Mouse (Mus musculus): ENCODE measurements around the gene Utrn. TPM values are rescaled to one million over a fixed set of nuclear protein-coding genes. Genes with fewer than 3 reads are reported as not detected.

Gene Utrn
- polyA plus RNA-seq, 1 experiment from 2014 or later: 49.7 TPM

DNA sequence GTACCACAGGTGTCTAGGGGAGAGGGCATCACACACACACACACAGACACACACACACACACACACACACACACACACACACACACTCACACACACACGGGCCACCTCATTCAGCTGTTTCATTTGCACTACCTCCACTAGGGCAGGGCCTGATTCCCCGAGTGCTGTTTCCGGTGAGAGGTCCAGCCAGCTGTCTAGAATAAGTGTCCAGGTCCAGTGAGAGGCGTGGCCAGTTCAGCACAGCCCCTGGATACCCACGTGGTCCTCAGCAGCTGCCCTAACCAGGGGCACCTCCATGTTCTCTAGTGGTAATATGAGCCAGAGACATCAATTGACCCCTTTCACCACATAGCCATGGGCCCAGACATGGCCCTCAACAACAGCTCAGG, 35.0 kb upstream of the Utrn start:
- H3K4me3 ChIP-seq (ENCODE audit: low read depth, low read length): no peak overlapping the region
- no peak overlapping the region for H3K4me2 ChIP-seq (ENCODE audit: low read depth, low read length, severe bottlenecking)
- 80% methylated on average over 5 of the region's 5 CpGs for WGBS
- no peaks in the 10 kb centered on the region for H3K4me1 ChIP-seq (replicated peaks; ENCODE audit: control insufficient read depth, insufficient read depth, low read length)
- H3K27me3 ChIP-seq (ENCODE audit: control insufficient read depth, insufficient read depth, low read length): no peaks in the 10 kb centered on the region
- ATAC-seq (replicated peaks; ENCODE audit: low FRiP score) (no peak), DNase-seq (ENCODE audit: low spot score) (no peak)
- H3K9me3 ChIP-seq (ENCODE audit: control insufficient read depth, low read length): no peaks in the 10 kb centered on the region
- no peaks in the 10 kb centered on the region for H3K36me3 ChIP-seq (ENCODE audit: control insufficient read depth, insufficient read depth, low read length)
- H3K9ac ChIP-seq (ENCODE audit: low read length): no peak overlapping the region
- no peak overlapping the region for H3K27ac ChIP-seq (ENCODE audit: low read depth, low read length)

DNA sequence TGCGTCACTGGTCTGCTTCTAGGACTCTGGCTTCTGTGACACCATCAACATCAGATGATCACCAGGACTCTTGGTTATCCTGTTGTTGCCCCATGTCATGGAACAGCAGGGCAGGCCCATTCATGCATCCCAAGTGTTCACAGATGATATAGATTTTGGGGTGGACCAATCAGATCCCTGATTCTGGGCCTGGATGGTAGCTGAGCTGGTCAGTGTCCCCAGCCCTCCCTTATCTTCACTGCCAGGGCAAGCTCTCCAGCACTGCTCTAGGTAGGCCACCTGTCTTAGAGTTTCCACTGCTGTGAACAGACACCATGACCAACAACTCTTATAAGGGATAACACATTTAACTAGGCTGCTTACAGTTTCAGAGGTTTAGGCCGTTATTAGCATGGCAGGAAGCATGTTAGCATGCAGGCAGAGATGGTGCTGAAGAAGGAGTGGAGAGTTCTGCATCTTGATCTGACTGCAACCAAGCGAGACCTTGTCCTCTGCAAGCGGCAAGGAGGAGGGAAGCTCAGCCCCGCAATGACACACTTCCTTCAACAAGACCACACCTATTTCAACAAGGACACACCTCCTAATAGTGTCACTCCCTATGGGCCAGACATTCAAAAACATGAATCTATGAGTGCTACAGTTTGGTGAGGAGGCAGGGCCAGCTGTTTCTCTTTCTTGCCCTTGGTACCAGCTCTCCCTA, 34.4 kb upstream of the Utrn start:
- 87% methylated on average over 5 of the region's 5 CpGs for WGBS
- no peak for ATAC-seq (replicated peaks; ENCODE audit: low FRiP score)
- Histone ChIP-seq H3K9me3 (ENCODE audit: control insufficient read depth, low read length) (no peaks in the 10 kb centered on the region), H3K4me2 (ENCODE audit: low read depth, low read length, severe bottlenecking) (no peak overlapping the region), H3K4me3 (ENCODE audit: low read depth, low read length) (no peak overlapping the region), H3K4me1 (replicated peaks; ENCODE audit: control insufficient read depth, insufficient read depth, low read length) (no peaks in the 10 kb centered on the region), H3K27ac (ENCODE audit: low read depth, low read length) (no peak overlapping the region), H3K36me3 (ENCODE audit: control insufficient read depth, insufficient read depth, low read length) (no peaks in the 10 kb centered on the region), H3K9ac (ENCODE audit: low read length) (no peak overlapping the region), H3K27me3 (ENCODE audit: control insufficient read depth, insufficient read depth, low read length) (no peaks in the 10 kb centered on the region)
- no peak for DNase-seq (ENCODE audit: low spot score)

GRCm38 (mm10) chr10:12899901-12900300, 30.7 kb upstream of the Utrn start:
- H3K4me3 ChIP-seq (ENCODE audit: low read depth, low read length): no peak overlapping the region
- no peaks in the 10 kb centered on the region for H3K9me3 ChIP-seq (ENCODE audit: control insufficient read depth, low read length)
- no peaks in the 10 kb centered on the region for H3K36me3 ChIP-seq (ENCODE audit: control insufficient read depth, insufficient read depth, low read length)
- DNase-seq (ENCODE audit: low spot score) (no peak), ATAC-seq (replicated peaks; ENCODE audit: low FRiP score) (no peak)
- no peak overlapping the region for H3K9ac ChIP-seq (ENCODE audit: low read length)
- no peak overlapping the region for H3K4me2 ChIP-seq (ENCODE audit: low read depth, low read length, severe bottlenecking)
- WGBS: 95% methylated on average over 5 of the region's 5 CpGs
- H3K27ac ChIP-seq (ENCODE audit: low read depth, low read length): no peak overlapping the region
- no peaks in the 10 kb centered on the region for H3K27me3 ChIP-seq (ENCODE audit: control insufficient read depth, insufficient read depth, low read length)
- H3K4me1 ChIP-seq (replicated peaks; ENCODE audit: control insufficient read depth, insufficient read depth, low read length): no peaks in the 10 kb centered on the region

GRCm38 (mm10) chr10:12893339-12893738, 24.2 kb upstream of the Utrn start:
- no peaks in the 10 kb centered on the region for H3K4me1 ChIP-seq (replicated peaks; ENCODE audit: control insufficient read depth, insufficient read depth, low read length)
- ATAC-seq (replicated peaks; ENCODE audit: low FRiP score) (no peak), DNase-seq (ENCODE audit: low spot score) (no peak)
- no peaks in the 10 kb centered on the region for H3K27me3 ChIP-seq (ENCODE audit: control insufficient read depth, insufficient read depth, low read length)
- H3K9me3 ChIP-seq (ENCODE audit: control insufficient read depth, low read length): no peaks in the 10 kb centered on the region
- H3K9ac ChIP-seq (ENCODE audit: low read length): no peak overlapping the region
- no peaks in the 10 kb centered on the region for H3K36me3 ChIP-seq (ENCODE audit: control insufficient read depth, insufficient read depth, low read length)
- WGBS: 99% methylated on average over 3 of the region's 3 CpGs
- no peak overlapping the region for H3K4me3 ChIP-seq (ENCODE audit: low read depth, low read length)
- no peak overlapping the region for H3K4me2 ChIP-seq (ENCODE audit: low read depth, low read length, severe bottlenecking)
- no peak overlapping the region for H3K27ac ChIP-seq (ENCODE audit: low read depth, low read length)

DNA sequence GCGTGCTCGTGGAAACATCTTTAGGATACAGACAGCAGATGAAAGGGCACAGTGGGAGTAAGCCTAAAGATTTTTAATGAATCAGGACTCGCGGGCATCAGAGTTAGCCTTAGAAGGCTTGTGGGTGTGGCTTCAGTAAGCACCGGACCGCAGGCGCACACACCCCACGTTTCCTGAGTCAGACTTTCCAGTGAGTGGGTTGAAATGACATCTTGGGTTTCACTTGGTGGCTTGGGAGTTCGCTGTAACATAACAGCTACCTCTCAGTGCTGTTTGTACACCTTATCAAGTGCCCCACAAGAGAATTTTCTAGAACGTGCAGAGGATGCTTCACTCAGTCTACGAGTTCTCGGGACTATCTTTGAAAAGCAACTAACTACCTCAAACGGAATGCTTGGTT, 19.2 kb upstream of the Utrn start:
- no peak for ATAC-seq (replicated peaks; ENCODE audit: low FRiP score)
- no peak for DNase-seq (ENCODE audit: low spot score)
- WGBS: 87% methylated on average over 13 of the region's 13 CpGs

DNA sequence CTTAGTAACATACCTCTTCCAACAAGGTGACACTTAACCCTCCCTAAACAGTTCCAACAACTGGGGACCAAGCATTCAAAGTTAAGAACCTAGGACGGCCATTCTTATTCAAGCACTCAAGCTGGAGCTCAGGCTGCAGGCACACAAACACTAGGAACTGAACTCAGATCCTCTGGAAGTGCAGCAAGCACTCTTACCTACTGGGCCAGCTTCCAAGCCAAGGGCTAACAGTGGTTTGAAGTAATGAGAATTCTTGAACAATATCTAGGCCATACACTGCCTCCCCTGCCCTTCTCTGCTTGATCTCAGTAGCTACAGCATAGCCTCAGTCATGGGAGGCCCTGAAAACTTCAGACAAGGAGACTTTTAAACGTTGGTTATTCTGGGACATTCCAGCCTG, 18.6 kb upstream of the Utrn start:
- no peak overlapping the region for H3K27ac ChIP-seq (ENCODE audit: low read depth, low read length)
- 69% methylated on average over 2 of the region's 2 CpGs for WGBS
- no peak for ATAC-seq (replicated peaks; ENCODE audit: low FRiP score)
- no peaks in the 10 kb centered on the region for H3K9me3 ChIP-seq (ENCODE audit: control insufficient read depth, low read length)
- no peak overlapping the region for H3K4me2 ChIP-seq (ENCODE audit: low read depth, low read length, severe bottlenecking)
- no peaks in the 10 kb centered on the region for H3K4me1 ChIP-seq (replicated peaks; ENCODE audit: control insufficient read depth, insufficient read depth, low read length)
- no peak for DNase-seq (ENCODE audit: low spot score)
- no peak overlapping the region for H3K9ac ChIP-seq (ENCODE audit: low read length)
- H3K27me3 ChIP-seq (ENCODE audit: control insufficient read depth, insufficient read depth, low read length): no peaks in the 10 kb centered on the region
- no peaks in the 10 kb centered on the region for H3K36me3 ChIP-seq (ENCODE audit: control insufficient read depth, insufficient read depth, low read length)
- H3K4me3 ChIP-seq (ENCODE audit: low read depth, low read length): no peak overlapping the region

More for the DNA sequence above, 19.2 kb upstream of the Utrn start:
- Histone ChIP-seq H3K36me3 (ENCODE audit: control insufficient read depth, insufficient read depth, low read length) (no peaks in the 10 kb centered on the region), H3K27ac (ENCODE audit: low read depth, low read length) (no peak overlapping the region), H3K27me3 (ENCODE audit: control insufficient read depth, insufficient read depth, low read length) (no peaks in the 10 kb centered on the region), H3K4me2 (ENCODE audit: low read depth, low read length, severe bottlenecking) (no peak overlapping the region), H3K9me3 (ENCODE audit: control insufficient read depth, low read length) (no peaks in the 10 kb centered on the region), H3K9ac (ENCODE audit: low read length) (no peak overlapping the region), H3K4me3 (ENCODE audit: low read depth, low read length) (no peak overlapping the region), H3K4me1 (replicated peaks; ENCODE audit: control insufficient read depth, insufficient read depth, low read length) (no peaks in the 10 kb centered on the region)

- no peak overlapping the region for H3K4me2 ChIP-seq (ENCODE audit: low read depth, low read length, severe bottlenecking)
- H3K4me1 ChIP-seq (replicated peaks; ENCODE audit: control insufficient read depth, insufficient read depth, low read length): no peaks in the 10 kb centered on the region
- ATAC-seq (replicated peaks; ENCODE audit: low FRiP score) (no peak), DNase-seq (ENCODE audit: low spot score) (no peak)
- no peaks in the 10 kb centered on the region for H3K9me3 ChIP-seq (ENCODE audit: control insufficient read depth, low read length)
- no peak overlapping the region for H3K27ac ChIP-seq (ENCODE audit: low read depth, low read length)
- no peak overlapping the region for H3K4me3 ChIP-seq (ENCODE audit: low read depth, low read length)
- H3K36me3 ChIP-seq (ENCODE audit: control insufficient read depth, insufficient read depth, low read length): no peaks in the 10 kb centered on the region
- WGBS: 79% methylated on average over 8 of the region's 8 CpGs
- no peak overlapping the region for H3K9ac ChIP-seq (ENCODE audit: low read length)
- H3K27me3 ChIP-seq (ENCODE audit: control insufficient read depth, insufficient read depth, low read length): no peaks in the 10 kb centered on the region
Observed at GRCm38 (mm10) chr10:12884308-12884948, 15.3 kb upstream of the Utrn start.

GRCm38 (mm10) chr10:12881911-12882310, 12.7 kb upstream of the Utrn start:
- Histone ChIP-seq H3K36me3 (ENCODE audit: control insufficient read depth, insufficient read depth, low read length) (no peaks in the 10 kb centered on the region), H3K27ac (ENCODE audit: low read depth, low read length) (no peak overlapping the region), H3K4me2 (ENCODE audit: low read depth, low read length, severe bottlenecking) (no peak overlapping the region), H3K4me3 (ENCODE audit: low read depth, low read length) (no peak overlapping the region), H3K9me3 (ENCODE audit: control insufficient read depth, low read length) (no peaks in the 10 kb centered on the region), H3K27me3 (ENCODE audit: control insufficient read depth, insufficient read depth, low read length) (no peaks in the 10 kb centered on the region), H3K4me1 (replicated peaks; ENCODE audit: control insufficient read depth, insufficient read depth, low read length) (peaks cover 4% of the 10 kb centered on the region; the same call in 1 of the 2 replicates), H3K9ac (ENCODE audit: low read length) (no peak overlapping the region)
- WGBS: 75% methylated on average over 4 of the region's 4 CpGs
- no peak for DNase-seq (ENCODE audit: low spot score)
- ATAC-seq (replicated peaks; ENCODE audit: low FRiP score): no peak

- no peaks in the 10 kb centered on the region for H3K27me3 ChIP-seq (ENCODE audit: control insufficient read depth, insufficient read depth, low read length)
- WGBS: 4% methylated on average over 3 of the region's 3 CpGs
- H3K9me3 ChIP-seq (ENCODE audit: control insufficient read depth, low read length): no peaks in the 10 kb centered on the region
- H3K4me1 ChIP-seq (replicated peaks; ENCODE audit: control insufficient read depth, insufficient read depth, low read length): peaks cover 4% of the 10 kb centered on the region; the same call in 1 of the 2 replicates
- DNase-seq (ENCODE audit: low spot score) (no peak), ATAC-seq (replicated peaks; ENCODE audit: low FRiP score) (peak; percentile 78; the same call in 1 of the 2 replicates)
- no peak overlapping the region for H3K9ac ChIP-seq (ENCODE audit: low read length)
- H3K4me3 ChIP-seq (ENCODE audit: low read depth, low read length): peak overlapping the region; percentile 7; the same call in 1 of the 2 replicates
- H3K27ac ChIP-seq (ENCODE audit: low read depth, low read length): no peak overlapping the region
- peak overlapping the region; percentile 38; the same call in 1 of the 2 replicates for H3K4me2 ChIP-seq (ENCODE audit: low read depth, low read length, severe bottlenecking)
- no peaks in the 10 kb centered on the region for H3K36me3 ChIP-seq (ENCODE audit: control insufficient read depth, insufficient read depth, low read length)
Observed at GRCm38 (mm10) chr10:12879313-12879695, 10.1 kb upstream of the Utrn start.

Measured in forebrain, embryonic 11.5 days (tissue).